Mouse (Mus musculus) G1E (cell line): ENCODE data around the gene Itgb6.

Experiments used
- CTCF ChIP-seq: IDR thresholded peaks from 2 replicates; pipeline ENCODE4 v1.5.1; 2012; ENCODE audit warnings: low read depth, low read length, inconsistent platforms, mixed read lengths
- GATA1 ChIP-seq: IDR thresholded peaks from 2 replicates; pipeline ENCODE4 v1.6.1; 2012; ENCODE audit warnings: borderline replicate concordance, low read length, inconsistent platforms, mixed read lengths
- POLR2AphosphoS5 ChIP-seq: IDR thresholded peaks from 2 replicates; pipeline ENCODE4 v1.6.1; 2012; ENCODE audit warnings: low read depth, low read length, inconsistent platforms; ENCODE audit not compliant: insufficient replicate concordance
- TAL1 ChIP-seq: conservative IDR thresholded peaks from 2 replicates; pipeline ENCODE4 v1.6.1; 2012; ENCODE audit warnings: low read depth, low read length, inconsistent platforms, mixed read lengths

DNA sequence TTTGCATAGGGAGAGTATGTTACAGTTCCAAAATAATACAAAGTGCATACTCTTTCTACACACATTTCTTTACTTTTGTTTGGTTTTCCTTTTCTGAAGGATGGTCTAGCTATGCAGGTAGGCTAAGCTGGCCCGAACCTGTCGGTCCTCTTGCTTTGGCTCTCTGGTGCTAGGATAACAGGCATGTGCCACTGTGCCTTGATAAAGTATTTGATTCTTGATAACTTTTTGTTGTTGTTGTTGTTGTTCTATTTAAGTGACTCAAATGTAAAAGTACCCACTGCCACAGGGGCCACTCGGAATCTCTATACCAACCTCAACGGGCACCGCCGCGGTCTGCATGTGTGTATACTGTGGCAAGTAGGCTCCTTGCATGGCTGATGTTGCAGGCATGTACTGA, 32.7 kb upstream of the Itgb6 start:
- no peak for TF ChIP-seq CTCF
- TF ChIP-seq TAL1 = no peak
- no peak for TF ChIP-seq POLR2AphosphoS5
- no peak for TF ChIP-seq GATA1
